Mouse (Mus musculus): ENCODE results near the gene Cdv3. TPM values are rescaled to one million over a fixed set of nuclear protein-coding genes. Genes with fewer than 3 reads are reported as not detected.
"Not testable (repeated sequence)": the region's sequence is repeated elsewhere in the genome, so short reads cannot be mapped to it uniquely, and the experiment has no call there.

Cdv3 gene
- polyA plus RNA-seq, 1 experiment from 2014 or later, result 85.0 TPM

GRCm38 (mm10) chr9:103363088-103363487 lies 2.6 kb downstream of the Cdv3 start:
- H3K36me3 ChIP-seq (ENCODE audit: control insufficient read depth, insufficient read depth, low read length), result peaks cover 51% of the 10 kb centered on the region
- no peaks in the 10 kb centered on the region for H3K9me3 ChIP-seq (ENCODE audit: control insufficient read depth, low read length)
- peak overlapping the region; percentile 87 for H3K9ac ChIP-seq (ENCODE audit: low read length)
- no peak overlapping the region for H3K27ac ChIP-seq (ENCODE audit: low read depth)
- no peak for DNase-seq (ENCODE audit: low spot score)
- no peak for ATAC-seq (replicated peaks; ENCODE audit: low FRiP score, low TSS enrichment, low read depth)
- 64% methylated on average over 6 of the region's 6 CpGs for WGBS
- H3K4me2 ChIP-seq (ENCODE audit: low read length), result peak overlapping the region; percentile 54
- H3K27me3 ChIP-seq (replicated peaks; ENCODE audit: control insufficient read depth, insufficient read depth, low read length), result no peaks in the 10 kb centered on the region
- H3K4me1 ChIP-seq (replicated peaks; ENCODE audit: control insufficient read depth, insufficient read depth, low read length), result peaks cover 16% of the 10 kb centered on the region
- peak overlapping the region; percentile 96 for H3K4me3 ChIP-seq (ENCODE audit: low read depth, low read length)

GRCm38 (mm10) chr9:103360642-103361041 lies 5.0 kb downstream of the Cdv3 start:
- no peaks in the 10 kb centered on the region for H3K9me3 ChIP-seq (ENCODE audit: control insufficient read depth, low read length)
- whole genome bisulfite sequencing, result 64% methylated on average over 2 of the region's 2 CpGs
- H3K36me3 ChIP-seq (ENCODE audit: control insufficient read depth, insufficient read depth, low read length), result peaks cover 74% of the 10 kb centered on the region
- ATAC-seq (replicated peaks; ENCODE audit: low FRiP score, low TSS enrichment, low read depth) (no peak), DNase-seq (ENCODE audit: low spot score) (no peak)
- H3K9ac ChIP-seq (ENCODE audit: low read length), result no peak overlapping the region
- H3K4me2 ChIP-seq (ENCODE audit: low read length), result no peak overlapping the region
- H3K27me3 ChIP-seq (replicated peaks; ENCODE audit: control insufficient read depth, insufficient read depth, low read length), result no peaks in the 10 kb centered on the region
- H3K27ac ChIP-seq (ENCODE audit: low read depth), result no peak overlapping the region
- H3K4me3 ChIP-seq (ENCODE audit: low read depth, low read length), result no peak overlapping the region
- peaks cover 9% of the 10 kb centered on the region for H3K4me1 ChIP-seq (replicated peaks; ENCODE audit: control insufficient read depth, insufficient read depth, low read length)

- H3K27ac ChIP-seq (ENCODE audit: low read depth), result no peak overlapping the region
- no peak overlapping the region for H3K9ac ChIP-seq (ENCODE audit: low read length)
- H3K4me2 ChIP-seq (ENCODE audit: low read length), result no peak overlapping the region
- H3K27me3 ChIP-seq (replicated peaks; ENCODE audit: control insufficient read depth, insufficient read depth, low read length), result no peaks in the 10 kb centered on the region
- H3K9me3 ChIP-seq (ENCODE audit: control insufficient read depth, low read length), result no peaks in the 10 kb centered on the region
- ATAC-seq (replicated peaks; ENCODE audit: low FRiP score, low TSS enrichment, low read depth) (no peak), DNase-seq (ENCODE audit: low spot score) (no peak)
- H3K4me1 ChIP-seq (replicated peaks; ENCODE audit: control insufficient read depth, insufficient read depth, low read length), result peaks cover 7% of the 10 kb centered on the region
- WGBS, result 77% methylated on average over 4 of the region's 4 CpGs
- H3K4me3 ChIP-seq (ENCODE audit: low read depth, low read length), result no peak overlapping the region
- peaks cover 74% of the 10 kb centered on the region for H3K36me3 ChIP-seq (ENCODE audit: control insufficient read depth, insufficient read depth, low read length)
Observed at GRCm38 (mm10) chr9:103358545-103358944, 7.1 kb downstream of the Cdv3 start.

- Histone ChIP-seq H3K4me1 (replicated peaks; ENCODE audit: control insufficient read depth, insufficient read depth, low read length) (peaks cover under 1% of the 10 kb centered on the region), H3K36me3 (ENCODE audit: control insufficient read depth, insufficient read depth, low read length) (peaks cover 68% of the 10 kb centered on the region), H3K27me3 (replicated peaks; ENCODE audit: control insufficient read depth, insufficient read depth, low read length) (no peaks in the 10 kb centered on the region), H3K4me2 (ENCODE audit: low read length) (no peak overlapping the region), H3K9ac (ENCODE audit: low read length) (no peak overlapping the region), H3K27ac (ENCODE audit: low read depth) (no peak overlapping the region), H3K9me3 (ENCODE audit: control insufficient read depth, low read length) (no peaks in the 10 kb centered on the region), H3K4me3 (ENCODE audit: low read depth, low read length) (no peak overlapping the region)
- ATAC-seq (replicated peaks; ENCODE audit: low FRiP score, low TSS enrichment, low read depth) (no peak; the same call in 1 of the 2 replicates), DNase-seq (ENCODE audit: low spot score) (no peak)
Observed at GRCm38 (mm10) chr9:103357893-103358292, 7.7 kb downstream of the Cdv3 start.

DNA sequence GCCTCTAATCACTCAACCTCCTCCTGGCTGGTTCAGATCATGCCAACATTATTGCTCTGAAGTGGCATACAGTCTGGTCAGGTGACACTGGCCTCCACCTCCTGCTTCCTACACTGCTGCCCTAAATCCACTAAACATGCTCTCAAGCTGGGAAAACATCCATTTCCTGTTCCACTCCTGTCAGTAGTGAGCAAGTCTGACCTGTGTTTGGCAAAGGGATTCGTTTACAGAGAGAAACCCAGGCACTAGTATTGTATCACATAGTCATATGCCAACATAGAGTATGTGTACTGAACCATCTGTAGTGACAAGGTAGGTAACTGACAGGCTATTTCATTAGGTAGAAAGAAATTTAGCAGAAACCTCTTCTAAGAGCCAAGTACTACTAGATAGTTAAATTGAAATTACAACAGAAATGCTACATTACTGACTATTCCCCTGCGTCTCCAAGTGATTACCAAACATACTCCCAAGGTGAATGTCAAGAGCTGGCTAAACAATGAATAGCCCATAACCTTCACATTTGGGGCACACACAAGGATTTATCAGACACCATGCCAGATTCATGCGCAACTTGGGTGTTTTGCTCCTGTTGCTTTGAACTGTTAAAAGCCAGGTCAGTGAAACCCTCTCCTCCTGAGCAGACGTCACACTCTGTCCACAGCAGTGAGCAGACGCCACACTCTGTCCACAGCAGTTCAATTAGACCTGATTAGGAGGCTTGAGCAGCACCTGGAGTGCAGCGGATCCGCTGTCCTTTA lies 12.0 kb downstream of the Cdv3 start:
- not testable (repeated sequence) for H3K4me2 ChIP-seq (ENCODE audit: low read length); H3K4me1 ChIP-seq (replicated peaks; ENCODE audit: control insufficient read depth, insufficient read depth, low read length); H3K4me3 ChIP-seq (ENCODE audit: low read depth, low read length); H3K9me3 ChIP-seq (ENCODE audit: control insufficient read depth, low read length); H3K27ac ChIP-seq (ENCODE audit: low read depth); H3K9ac ChIP-seq (ENCODE audit: low read length); ATAC-seq (replicated peaks; ENCODE audit: low FRiP score, low TSS enrichment, low read depth); H3K27me3 ChIP-seq (replicated peaks; ENCODE audit: control insufficient read depth, insufficient read depth, low read length)
- DNase-seq (ENCODE audit: low spot score), result peak; percentile 44
- H3K36me3 ChIP-seq (ENCODE audit: control insufficient read depth, insufficient read depth, low read length), result peaks cover 69% of the 10 kb centered on the region
- 80% methylated on average over 5 of the region's 7 CpGs for WGBS

- Histone ChIP-seq H3K36me3 (ENCODE audit: control insufficient read depth, insufficient read depth, low read length) (peaks cover 87% of the 10 kb centered on the region), H3K4me3 (ENCODE audit: low read depth, low read length) (no peak overlapping the region), H3K9me3 (ENCODE audit: control insufficient read depth, low read length) (no peaks in the 10 kb centered on the region), H3K4me1 (replicated peaks; ENCODE audit: control insufficient read depth, insufficient read depth, low read length) (no peaks in the 10 kb centered on the region), H3K27me3 (replicated peaks; ENCODE audit: control insufficient read depth, insufficient read depth, low read length) (no peaks in the 10 kb centered on the region), H3K4me2 (ENCODE audit: low read length) (no peak overlapping the region), H3K27ac (ENCODE audit: low read depth) (no peak overlapping the region), H3K9ac (ENCODE audit: low read length) (no peak overlapping the region)
- DNase-seq (ENCODE audit: low spot score) (no peak), ATAC-seq (replicated peaks; ENCODE audit: low FRiP score, low TSS enrichment, low read depth) (no peak)
Observed at GRCm38 (mm10) chr9:103348791-103349190, 16.8 kb downstream of the Cdv3 start.

DNA sequence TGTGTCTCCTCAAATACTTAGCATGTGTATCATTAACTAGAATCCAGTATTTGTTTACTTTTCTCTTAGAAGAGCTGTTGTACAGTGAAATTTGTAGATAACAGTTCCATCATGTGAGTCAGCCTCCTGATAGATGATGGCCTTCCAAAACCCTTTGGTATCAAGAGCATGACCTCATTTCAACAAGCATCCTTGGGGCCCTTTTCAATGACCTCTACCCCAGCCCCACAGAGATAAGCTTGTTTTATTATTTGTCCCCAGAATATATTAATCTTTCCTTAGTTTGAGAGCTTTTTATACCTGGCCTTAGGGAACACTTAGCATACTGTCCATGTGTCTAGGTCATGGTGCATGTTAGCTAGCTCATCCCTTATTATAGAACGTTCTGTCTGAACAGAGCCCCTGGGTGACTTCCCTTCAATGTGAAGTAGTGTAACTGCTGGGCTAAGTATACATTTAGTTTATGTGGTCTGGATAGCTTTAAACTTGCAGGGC lies 17.6 kb downstream of the Cdv3 start:
- H3K9me3 ChIP-seq (ENCODE audit: control insufficient read depth, low read length), result no peaks in the 10 kb centered on the region
- H3K9ac ChIP-seq (ENCODE audit: low read length), result no peak overlapping the region
- DNase-seq (ENCODE audit: low spot score) (no peak), ATAC-seq (replicated peaks; ENCODE audit: low FRiP score, low TSS enrichment, low read depth) (no peak)
- 67% methylated on average over 1 of the region's 1 CpGs for WGBS
- no peaks in the 10 kb centered on the region for H3K4me1 ChIP-seq (replicated peaks; ENCODE audit: control insufficient read depth, insufficient read depth, low read length)
- no peak overlapping the region for H3K4me3 ChIP-seq (ENCODE audit: low read depth, low read length)
- H3K27me3 ChIP-seq (replicated peaks; ENCODE audit: control insufficient read depth, insufficient read depth, low read length), result no peaks in the 10 kb centered on the region
- no peak overlapping the region for H3K4me2 ChIP-seq (ENCODE audit: low read length)
- H3K27ac ChIP-seq (ENCODE audit: low read depth), result no peak overlapping the region
- peaks cover 94% of the 10 kb centered on the region for H3K36me3 ChIP-seq (ENCODE audit: control insufficient read depth, insufficient read depth, low read length)

GRCm38 (mm10) chr9:103347045-103347444 lies 18.6 kb downstream of the Cdv3 start:
- Histone ChIP-seq H3K4me2 (ENCODE audit: low read length) (no peak overlapping the region), H3K9me3 (ENCODE audit: control insufficient read depth, low read length) (no peaks in the 10 kb centered on the region), H3K4me1 (replicated peaks; ENCODE audit: control insufficient read depth, insufficient read depth, low read length) (no peaks in the 10 kb centered on the region), H3K27ac (ENCODE audit: low read depth) (no peak overlapping the region), H3K9ac (ENCODE audit: low read length) (no peak overlapping the region), H3K27me3 (replicated peaks; ENCODE audit: control insufficient read depth, insufficient read depth, low read length) (no peaks in the 10 kb centered on the region), H3K36me3 (ENCODE audit: control insufficient read depth, insufficient read depth, low read length) (peaks cover 95% of the 10 kb centered on the region), H3K4me3 (ENCODE audit: low read depth, low read length) (no peak overlapping the region)
- DNase-seq (ENCODE audit: low spot score), result no peak
- no peak for ATAC-seq (replicated peaks; ENCODE audit: low FRiP score, low TSS enrichment, low read depth)
- 80% methylated on average over 4 of the region's 4 CpGs for WGBS

- no peak overlapping the region for H3K4me3 ChIP-seq (ENCODE audit: low read depth, low read length)
- H3K4me1 ChIP-seq (replicated peaks; ENCODE audit: control insufficient read depth, insufficient read depth, low read length), result no peaks in the 10 kb centered on the region
- ATAC-seq (replicated peaks; ENCODE audit: low FRiP score, low TSS enrichment, low read depth) (no peak), DNase-seq (ENCODE audit: low spot score) (peak; percentile 16)
- no peak overlapping the region for H3K9ac ChIP-seq (ENCODE audit: low read length)
- H3K4me2 ChIP-seq (ENCODE audit: low read length), result no peak overlapping the region
- no peaks in the 10 kb centered on the region for H3K27me3 ChIP-seq (replicated peaks; ENCODE audit: control insufficient read depth, insufficient read depth, low read length)
- H3K9me3 ChIP-seq (ENCODE audit: control insufficient read depth, low read length), result no peaks in the 10 kb centered on the region
- no peak overlapping the region for H3K27ac ChIP-seq (ENCODE audit: low read depth)
- H3K36me3 ChIP-seq (ENCODE audit: control insufficient read depth, insufficient read depth, low read length), result peaks cover 93% of the 10 kb centered on the region
Observed at GRCm38 (mm10) chr9:103336912-103337311, 28.7 kb downstream of the Cdv3 start.

Data from intestine, embryonic 14.5 days (tissue).